Mouse (Mus musculus): ENCODE measurements at regions not wholly inside any gene's neighbourhood (a gene's known extent, or its start where the extent isn't known, plus 50 kb on each side); places are given as distances from the start of the nearest gene placed in this dataset.

DNA sequence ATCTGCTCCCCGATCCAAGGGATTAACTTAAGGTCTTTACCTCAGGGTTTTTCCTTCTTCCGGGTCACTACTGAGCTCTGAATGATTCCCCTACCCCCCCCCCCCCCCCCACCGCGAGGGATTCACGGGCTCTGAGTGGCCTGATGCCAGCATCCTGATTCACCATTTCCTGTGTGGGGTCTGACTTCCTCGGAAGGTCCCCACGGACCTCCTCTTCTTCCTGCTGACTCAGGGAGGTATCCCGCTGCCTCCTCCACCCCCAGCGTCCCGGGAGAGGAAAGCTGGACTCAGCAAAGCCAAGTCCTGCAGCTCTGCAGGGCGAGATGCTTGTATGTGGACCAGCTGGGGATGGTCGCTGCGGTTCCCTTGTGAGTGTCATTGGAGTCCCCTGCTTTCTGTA is 110.5 kb upstream of the Zfp217 start:
- no peak for DNase-seq (ENCODE audit: low spot score)

DNA sequence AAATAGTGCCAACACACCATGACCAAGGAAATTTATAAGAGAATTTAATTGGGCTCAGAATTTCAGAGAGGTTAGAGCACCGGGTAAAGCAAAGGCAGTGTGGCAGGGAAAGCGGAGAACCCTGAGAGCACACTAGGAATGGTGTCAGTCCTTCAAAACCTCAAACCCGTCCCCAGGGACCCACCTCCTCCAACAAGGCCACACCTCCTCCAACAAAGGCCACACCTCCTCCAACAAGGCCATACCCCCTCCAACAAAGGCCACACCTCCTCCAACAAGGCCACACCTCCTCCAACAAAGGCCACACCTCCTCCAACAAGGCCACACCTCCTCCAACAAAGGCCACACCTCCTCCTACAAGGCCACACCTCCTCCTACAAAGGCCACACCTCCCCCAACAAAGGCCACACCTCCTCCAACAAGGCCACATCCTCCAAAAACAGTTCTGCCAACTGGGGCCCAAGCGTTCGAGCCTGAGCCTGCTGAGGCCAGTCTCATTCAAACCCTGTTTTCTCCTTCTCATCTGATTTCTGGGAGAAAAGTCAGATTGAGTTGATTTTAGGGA is 109.8 kb upstream of the Zfp217 start:
- DNase-seq (ENCODE audit: low spot score): no peak

DNA sequence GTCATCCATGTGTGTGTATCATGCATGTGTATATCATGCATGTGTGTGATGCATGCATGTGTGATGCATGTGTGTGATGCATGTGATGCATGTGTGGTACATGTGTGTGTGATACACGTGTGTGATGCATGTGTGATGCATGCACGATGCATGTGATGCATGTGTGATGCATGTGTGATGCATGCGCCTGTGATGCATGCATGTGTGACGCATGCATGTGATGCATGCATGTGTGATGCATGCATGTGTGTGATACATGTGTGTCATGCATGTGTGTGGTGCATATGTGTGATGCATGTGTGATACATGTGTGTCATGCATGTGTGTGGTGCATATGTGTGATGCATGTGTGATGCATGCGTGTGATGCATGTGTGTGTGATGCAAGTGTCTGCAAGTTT is 108.1 kb upstream of the Zfp217 start:
- DNase-seq (ENCODE audit: low spot score): no peak

- no peak for DNase-seq (ENCODE audit: low spot score)
Observed at GRCm38 (mm10) chr2:170255533-170255932, 107.6 kb upstream of the Zfp217 start.

GRCm38 (mm10) chr2:170253681-170254440 is 106.0 kb upstream of the Zfp217 start:
- no peak for DNase-seq (ENCODE audit: low spot score)

GRCm38 (mm10) chr2:170252255-170253034 is 104.5 kb upstream of the Zfp217 start:
- DNase-seq (ENCODE audit: low spot score): no peak

- DNase-seq (ENCODE audit: low spot score): no peak
Observed at GRCm38 (mm10) chr2:170250680-170251079, 102.8 kb upstream of the Zfp217 start.

- DNase-seq (ENCODE audit: low spot score): no peak
Observed at GRCm38 (mm10) chr2:170247702-170248445, 100.0 kb upstream of the Zfp217 start.

- no peak for DNase-seq (ENCODE audit: low spot score)
Observed at GRCm38 (mm10) chr2:170245637-170246341, 97.9 kb upstream of the Zfp217 start.

DNA sequence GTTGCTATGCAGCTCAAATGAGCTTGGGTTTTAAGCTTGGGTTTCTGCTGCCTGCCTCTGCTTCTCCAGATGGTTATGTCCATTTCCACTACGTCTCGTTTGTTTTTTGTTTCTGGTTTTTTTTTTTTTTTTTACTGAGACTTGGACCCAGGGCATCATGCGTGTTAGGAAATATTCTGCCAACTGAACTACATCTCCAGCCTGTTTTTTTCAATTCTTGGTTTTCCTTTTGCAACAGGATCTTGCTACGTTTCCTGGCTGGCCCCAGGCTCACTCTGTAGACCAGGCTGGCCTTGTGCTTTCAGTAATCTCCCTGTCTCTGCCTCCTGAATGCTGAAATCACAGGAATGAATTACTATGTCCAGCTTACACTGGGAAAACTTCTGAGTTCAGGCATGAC is 96.2 kb upstream of the Zfp217 start:
- no peak for DNase-seq (ENCODE audit: low spot score)

DNA sequence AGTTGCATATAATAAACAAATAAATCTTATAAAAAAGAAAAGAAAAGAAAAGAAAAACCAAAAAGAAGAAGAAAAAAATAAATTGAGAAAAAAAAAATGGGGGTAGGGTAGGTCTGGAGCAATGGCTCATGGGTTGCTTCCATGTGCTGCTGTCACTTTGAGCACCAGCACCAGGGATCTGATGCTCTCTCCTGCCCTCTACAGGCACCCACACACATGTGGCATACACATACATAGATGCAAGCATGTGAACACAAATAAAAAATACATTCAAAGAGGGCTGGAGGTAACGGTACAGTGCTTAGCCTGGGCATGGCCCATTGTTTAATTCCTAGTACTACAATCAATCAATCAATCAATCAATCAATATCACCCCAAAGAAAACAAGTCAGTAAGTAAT is 90.1 kb upstream of the Zfp217 start:
- no peak for DNase-seq (ENCODE audit: low spot score)

DNA sequence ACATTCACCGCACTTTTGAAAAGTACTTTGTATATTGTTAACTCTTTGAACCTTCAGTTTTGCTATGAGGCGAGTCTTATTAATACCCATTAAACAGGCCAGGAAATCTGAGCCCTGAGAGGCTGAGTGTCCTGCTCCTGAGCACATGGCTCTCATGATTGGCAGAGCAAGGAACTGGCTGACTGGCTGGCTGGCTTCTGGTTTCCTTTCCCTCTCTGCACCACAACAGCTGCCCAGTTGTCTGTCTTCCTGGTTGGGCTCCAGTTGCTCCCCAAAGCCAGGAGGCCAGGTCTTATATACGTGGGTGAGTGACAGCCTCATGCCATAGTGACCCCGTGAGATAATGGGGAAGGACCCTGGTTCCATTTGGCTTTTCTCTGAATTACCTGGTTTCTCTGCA is 85.5 kb upstream of the Zfp217 start:
- no peak for DNase-seq (ENCODE audit: low spot score)

DNA sequence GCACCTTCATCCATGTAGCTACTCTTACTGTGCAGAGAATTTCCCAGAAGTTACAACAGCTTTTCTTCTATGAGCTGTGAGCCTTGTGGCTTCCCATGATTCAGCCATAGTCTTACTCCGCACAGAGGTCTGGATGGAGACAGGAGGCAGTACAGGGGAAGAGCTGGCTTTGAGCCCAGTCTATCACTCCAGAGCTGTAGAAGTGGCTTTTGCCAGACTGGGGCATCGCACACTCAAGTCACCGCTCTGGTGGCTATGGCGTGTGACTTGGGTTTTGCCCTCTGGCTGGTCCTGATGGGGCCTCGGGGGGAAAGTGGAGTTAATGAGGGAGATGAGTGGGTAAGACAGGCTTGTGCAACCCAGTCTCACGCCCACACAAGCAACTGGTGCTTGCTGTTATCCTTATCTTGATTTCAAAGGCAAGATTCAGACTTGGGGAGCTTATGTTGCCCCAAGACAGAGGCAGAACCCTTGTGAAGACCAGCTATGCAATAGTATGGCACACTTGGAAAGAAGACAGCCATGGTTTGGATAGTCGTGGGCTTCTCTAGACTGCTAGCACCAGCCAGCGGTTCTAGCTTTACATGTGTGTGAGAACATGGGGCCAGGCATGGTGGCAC is 81.7 kb upstream of the Zfp217 start:
- no peak for DNase-seq (ENCODE audit: low spot score)

- DNase-seq (ENCODE audit: low spot score): no peak
Observed at GRCm38 (mm10) chr2:170228318-170228994, 80.6 kb upstream of the Zfp217 start.

- no peak for DNase-seq (ENCODE audit: low spot score)
Observed at GRCm38 (mm10) chr2:170223872-170224271, 76.0 kb upstream of the Zfp217 start.

GRCm38 (mm10) chr2:170222819-170223218 is 74.9 kb upstream of the Zfp217 start:
- DNase-seq (ENCODE audit: low spot score): no peak

GRCm38 (mm10) chr2:170221994-170222535 is 74.2 kb upstream of the Zfp217 start:
- no peak for DNase-seq (ENCODE audit: low spot score)

DNA sequence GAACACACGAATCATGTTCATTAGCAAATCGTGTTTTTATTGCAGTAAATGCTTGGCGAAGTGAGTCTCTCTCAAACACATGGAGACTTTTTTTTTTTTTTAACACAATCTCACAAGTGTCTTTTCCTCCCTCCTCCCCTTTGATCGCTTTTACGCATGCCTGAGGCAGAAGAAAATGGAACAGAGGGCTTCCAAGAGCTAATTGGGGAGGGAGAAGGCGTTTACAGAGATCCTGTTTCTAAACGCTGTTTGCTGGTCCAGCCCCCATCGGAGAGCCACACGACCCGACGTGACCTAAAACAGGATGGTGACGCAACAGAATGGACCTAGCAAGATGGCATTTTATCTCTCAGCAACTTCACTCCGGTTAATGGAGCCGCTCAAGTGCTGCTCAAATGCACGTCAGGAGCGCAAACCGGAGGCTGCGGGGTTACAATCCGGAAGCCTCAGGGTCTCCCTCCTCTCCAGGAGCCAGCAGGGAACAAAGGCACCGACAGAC is 73.0 kb upstream of the Zfp217 start:
- DNase-seq (ENCODE audit: low spot score): no peak

DNA sequence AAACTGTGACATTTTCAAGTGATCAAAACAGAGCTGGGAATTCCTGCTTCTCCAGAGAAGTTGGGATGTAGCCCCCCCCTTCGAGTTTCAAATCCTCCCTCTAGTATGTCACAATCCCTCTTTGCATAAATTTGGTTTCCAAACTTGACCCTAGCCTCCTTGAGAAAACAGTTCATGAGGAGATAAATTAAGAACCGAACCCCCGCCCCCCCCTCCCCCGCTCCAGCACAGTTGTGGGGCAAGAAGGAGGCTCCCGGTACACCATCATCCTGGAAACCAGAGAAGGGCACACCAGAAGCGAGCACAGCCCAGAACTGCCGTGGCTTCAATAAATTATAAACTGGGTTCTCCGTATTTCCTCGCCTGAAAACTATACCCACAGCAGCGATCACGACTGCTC is 72.5 kb upstream of the Zfp217 start:
- DNase-seq (ENCODE audit: low spot score): no peak
